Mouse (Mus musculus) megakaryocyte, adult 5-6 weeks (primary cell): ENCODE measurements at regions not wholly inside any gene's neighbourhood (a gene's known extent, or its start where the extent isn't known, plus 50 kb on each side); places are given as distances from the start of the nearest gene placed in this dataset.

ENCODE experiments used
- ATAC-seq: 2 replicates; pipeline ENCODE4 v1.8.0; 2016; ENCODE audit warnings: mild to moderate bottlenecking, inconsistent platforms; ENCODE audit not compliant: poor library complexity, severe bottlenecking

DNA sequence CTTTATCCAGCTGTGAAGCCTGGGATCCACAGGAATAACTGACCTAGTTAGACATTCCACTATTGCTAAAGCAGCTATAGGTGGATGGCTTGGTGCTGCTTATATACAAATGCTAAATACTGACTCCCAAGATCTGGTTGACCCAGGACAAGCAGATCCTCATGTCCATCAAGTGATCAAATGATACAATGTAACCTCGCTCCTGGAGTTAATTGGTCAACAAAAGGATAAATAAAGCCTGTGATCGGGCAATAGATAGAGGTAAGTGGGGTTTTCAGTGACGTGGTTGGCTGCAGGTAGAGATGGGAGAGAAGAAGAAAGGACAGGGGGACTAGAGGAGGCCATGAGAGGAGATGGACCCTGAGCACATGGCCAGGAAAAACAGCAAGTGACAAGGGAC, 197.4 kb downstream of the Gadd45g start:
- no peak for ATAC-seq

DNA sequence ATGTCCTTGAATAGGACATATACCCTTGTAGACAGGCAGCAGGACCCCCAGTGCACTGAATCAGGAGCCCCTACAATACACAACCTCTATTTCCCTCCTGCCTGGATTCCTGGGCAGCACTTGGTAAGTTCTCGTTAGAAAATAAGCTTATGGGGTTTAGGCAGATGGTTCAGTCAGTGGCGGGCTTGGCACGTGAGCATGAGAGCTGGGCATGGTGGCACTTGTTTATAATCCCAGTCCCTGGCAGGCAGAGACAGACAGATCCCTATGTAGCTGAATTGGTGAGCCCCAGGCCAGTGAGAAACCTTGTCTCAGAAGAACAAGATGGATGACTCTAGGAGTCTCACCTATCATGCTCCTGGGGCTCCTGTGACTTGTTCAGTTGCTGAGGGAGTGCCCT, 198.9 kb downstream of the Gadd45g start:
- no peak for ATAC-seq

DNA sequence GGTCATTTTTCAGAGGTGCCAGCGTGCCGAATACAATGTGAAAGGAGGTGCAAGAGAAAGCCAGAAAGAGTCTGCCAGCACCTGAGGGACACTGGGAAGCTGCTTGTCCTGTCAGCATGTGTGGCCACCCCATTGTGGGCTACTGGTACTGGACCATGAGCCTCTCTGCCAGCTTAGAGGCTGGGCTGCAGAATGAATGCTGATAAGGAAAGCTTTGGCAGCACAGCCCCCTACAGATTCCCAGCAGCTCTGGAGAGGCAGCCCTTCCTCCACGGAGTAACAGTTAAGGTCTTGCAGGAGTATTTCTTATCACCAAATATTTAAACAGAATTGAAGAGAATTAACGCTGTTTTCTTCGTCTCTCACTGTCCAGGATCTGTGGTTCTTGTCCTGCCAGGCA, 199.5 kb downstream of the Gadd45g start:
- no peak for ATAC-seq

DNA sequence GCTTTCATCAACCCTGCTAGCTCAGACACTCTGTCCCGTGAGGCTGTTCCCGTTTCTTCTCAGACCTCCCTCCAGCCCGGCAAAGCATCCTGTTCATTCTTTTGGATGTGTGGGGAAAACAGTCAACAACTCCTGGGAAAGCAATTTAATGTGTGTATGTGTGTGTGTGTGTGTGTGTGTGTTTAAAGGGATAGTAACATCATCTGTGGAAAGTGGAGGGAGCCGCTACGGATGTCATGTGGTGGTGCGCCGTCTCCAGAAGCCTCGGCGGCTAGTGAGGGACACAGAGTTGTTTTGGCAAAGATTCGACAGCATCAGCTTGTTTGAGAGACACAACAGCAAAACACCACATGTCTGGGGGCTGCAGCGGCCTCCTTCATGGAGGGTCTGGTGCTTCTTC, 200.2 kb downstream of the Gadd45g start:
- no peak for ATAC-seq

DNA sequence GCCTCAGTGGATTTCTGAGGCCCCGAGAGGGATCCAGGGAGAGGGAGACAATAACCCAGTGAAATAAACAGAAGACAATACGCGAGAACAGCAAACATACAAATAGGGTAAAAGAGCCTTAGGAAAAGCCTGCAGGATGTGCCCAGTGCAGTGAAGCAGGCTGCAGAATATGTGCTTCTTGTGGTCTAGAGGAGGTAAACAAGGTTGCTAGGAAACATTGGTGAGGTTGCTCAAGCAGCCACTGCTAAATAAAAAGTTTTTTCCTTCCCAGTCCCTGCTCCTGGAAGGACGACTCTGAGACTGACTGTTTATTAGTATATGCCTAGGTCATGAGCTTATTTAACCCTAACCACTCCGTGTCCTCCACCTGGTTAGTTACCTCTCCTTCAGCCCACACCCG, 201.5 kb downstream of the Gadd45g start:
- ATAC-seq = no peak

DNA sequence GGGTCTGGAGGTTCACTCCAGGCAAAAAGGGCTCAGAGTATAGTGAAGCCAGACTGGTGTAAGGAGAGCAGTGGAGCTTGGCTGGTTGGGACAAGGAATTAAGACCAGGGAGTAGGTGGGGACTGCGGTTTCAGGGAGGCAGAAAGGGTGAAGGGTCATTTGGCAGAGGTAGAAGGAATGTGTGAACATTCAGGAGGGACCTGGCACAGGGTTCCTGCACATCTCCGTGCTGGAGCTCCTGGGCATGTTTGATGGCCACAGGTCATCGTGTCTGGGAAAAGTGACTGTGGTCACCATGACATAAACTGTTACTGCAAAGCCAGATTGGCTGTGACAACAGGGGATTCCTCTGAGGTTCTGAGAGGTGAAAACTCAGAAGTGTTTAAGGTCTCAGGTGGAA, 202.3 kb downstream of the Gadd45g start:
- no peak for ATAC-seq

DNA sequence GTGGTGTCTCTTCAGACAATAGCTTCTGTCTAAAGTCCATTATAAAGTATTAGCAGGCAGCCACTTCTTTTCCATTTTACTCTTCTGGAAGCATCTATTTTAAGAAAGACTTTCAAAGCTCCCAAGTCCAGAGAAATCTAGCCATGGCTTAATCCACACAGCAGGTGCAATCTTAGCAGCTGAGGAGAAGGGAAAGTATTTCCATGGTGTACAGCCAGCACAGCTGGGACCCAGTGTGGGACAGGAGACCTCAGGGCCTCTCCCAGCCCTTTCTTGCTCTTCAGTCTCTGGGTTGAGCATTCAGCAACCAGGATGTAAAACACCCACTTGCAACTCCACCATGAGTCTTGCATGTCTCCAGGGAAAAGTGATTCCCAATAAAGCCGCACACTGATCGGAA, 202.8 kb downstream of the Gadd45g start:
- no peak for ATAC-seq

DNA sequence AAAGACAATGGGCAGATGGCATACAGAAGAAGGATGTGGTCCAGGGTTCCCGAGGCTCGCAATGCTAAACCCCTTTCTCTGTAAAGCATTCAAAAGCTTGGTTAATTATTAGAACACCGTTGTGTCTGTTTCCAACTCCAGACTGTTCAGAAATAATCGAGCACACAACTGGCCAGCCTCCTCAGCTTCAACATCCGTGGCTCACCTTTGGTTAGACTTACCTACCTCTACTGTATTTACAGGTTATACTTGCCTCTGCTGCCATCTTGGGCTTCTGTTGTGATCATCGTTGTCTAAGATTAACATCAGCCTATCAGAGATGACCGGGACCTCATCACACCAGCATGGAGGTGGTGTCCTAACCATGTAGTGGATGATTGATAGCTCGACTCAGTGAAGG, 209.3 kb downstream of the Gadd45g start:
- ATAC-seq = no peak

DNA sequence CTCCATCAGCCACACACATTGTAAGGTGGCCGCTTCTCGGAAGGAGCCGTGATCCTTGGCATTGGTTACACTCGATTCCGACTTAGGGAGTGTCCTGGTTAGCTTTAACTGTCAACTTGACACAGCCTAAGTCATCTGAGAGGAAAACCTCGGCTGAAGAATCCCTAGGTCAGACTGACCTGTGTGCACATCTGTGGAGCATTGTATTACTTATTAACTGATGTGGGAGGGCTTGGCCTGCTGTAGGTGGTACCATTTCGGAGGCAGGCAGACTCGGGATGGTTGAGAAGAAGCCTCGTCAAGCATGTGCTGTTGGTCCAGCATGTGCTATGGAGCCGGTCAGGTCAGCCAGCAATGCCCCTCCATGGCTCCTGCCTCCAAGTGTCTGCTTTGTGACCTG, 211.0 kb downstream of the Gadd45g start:
- no peak for ATAC-seq

DNA sequence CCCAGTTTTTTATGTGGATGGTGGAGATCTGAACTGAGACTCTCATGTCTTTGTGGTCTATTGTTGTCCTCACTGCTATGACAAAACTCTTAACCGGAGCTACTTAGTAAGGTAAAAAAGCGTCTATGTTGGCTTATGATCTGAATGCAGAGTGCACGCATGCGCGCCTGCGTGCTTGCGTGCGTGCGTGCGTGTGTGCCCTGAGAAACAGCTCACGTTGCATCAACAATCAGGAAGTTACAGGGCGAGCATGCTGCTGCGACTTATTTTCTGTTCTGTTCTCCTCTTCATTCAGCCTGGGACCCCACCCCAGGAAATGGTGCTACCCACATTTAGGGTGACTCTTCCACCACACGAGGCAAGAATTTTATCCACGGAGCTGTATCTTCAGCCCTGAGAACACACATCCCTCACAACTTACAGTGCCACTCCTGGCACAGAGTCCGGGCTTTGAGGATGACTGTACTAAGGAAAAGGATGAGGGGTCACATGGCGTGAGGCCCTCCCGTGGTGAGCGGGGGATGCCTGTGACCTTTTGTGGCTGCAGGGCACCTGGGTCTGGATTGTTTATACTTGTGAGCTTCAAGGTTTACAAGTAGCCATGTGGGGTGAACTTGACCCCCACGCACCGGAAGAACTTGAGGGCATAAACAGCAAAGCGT, 213.4 kb downstream of the Gadd45g start:
- no peak for ATAC-seq

DNA sequence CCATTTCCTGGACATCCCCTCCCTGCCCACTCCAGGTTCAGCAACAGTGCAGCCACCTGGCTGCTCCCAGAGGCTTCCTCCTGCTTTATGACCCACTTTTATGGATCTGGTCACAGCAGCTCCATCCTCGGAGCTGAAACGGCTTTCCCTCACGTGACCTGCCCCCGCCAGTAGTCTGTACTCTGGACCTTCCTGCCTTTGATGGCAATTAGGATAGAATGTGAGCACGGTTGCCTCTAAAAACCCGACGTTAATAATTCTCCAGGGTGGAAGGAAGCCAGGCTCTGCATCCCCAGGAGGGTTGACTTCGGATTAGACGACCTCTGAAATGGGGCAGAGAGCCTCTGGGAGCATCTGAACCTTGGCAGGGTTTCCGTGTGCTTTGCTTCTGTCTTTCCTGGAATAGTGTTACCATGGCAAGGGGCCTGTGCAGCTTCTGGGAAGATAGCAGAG, 214.0 kb downstream of the Gadd45g start:
- ATAC-seq = no peak

DNA sequence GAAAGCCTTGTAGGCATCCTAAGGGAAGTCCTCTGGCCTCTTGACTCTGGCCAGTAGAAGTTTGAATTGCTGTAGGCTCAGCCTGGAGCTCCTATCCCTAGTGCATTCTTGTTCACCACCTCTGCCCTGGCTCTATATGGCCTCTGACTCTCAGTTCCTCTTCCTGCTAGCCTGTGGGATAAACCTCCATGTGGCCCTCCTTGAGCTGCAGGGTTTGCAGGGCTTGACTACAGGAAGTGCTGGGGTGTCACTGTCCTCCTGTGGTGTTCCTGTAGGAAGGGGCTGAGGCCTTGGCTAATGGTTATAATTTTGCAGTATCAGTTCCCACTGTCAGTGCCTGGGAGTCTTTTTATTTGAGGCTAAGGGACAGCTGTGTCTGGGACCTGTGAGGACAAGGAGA, 215.0 kb downstream of the Gadd45g start:
- ATAC-seq = peak; percentile 93

DNA sequence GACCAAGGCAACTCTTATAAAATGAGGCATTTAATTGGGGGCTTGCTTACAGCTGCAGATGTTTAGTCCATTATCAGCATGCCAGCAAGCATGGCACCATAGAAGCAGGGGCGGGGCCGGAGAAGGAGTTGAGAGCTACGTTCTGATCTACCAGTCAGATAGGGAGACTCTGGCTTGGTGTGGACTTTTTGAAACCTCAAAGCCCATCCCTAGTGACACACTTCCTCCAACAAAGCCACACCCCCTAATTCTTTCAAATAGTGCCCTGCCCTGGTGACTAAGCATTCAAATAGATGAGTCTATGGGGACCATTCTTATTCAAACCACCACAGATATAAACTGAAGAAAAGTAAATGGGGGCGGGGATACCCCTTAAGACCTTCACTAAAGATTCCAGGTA, 215.4 kb downstream of the Gadd45g start:
- ATAC-seq = peak; percentile 75

DNA sequence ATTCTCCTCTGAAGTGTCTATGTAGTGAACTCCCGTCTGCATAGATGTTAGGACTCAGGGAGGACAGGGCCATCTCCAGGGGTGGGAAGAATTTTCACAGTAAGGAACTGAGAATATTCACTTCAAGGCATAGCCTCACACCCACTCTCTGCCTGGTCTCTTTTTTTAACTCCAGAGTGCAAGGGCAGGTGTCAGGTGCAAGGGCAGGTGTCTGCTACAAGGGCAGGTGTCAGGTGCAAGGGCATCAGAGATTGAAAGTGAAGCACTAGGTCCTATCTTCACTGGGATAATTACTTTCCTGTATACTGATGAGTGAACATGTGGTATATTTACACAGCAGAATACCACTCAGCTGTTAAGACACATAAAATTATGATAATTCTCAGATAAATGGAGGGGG, 216.1 kb downstream of the Gadd45g start:
- ATAC-seq = no peak

DNA sequence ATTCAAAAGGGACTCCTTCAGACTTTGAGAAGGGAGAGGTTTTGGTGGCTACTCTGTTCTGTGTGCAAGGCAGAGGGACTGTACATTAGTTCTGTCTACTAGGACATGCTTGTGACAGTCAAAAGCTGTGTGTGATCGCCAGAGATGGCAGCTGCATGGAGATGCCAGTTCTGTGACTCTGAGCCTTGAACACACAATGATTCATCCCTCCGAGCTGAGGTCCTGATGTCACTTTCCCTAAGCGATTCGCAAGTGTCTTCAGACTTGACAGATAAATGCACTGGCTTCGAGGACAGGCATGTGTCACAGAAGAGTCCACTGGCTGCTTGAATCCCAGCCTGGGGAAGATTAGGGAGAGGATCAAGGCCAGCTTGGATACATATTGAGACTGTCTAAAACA, 218.8 kb downstream of the Gadd45g start:
- ATAC-seq = no peak

DNA sequence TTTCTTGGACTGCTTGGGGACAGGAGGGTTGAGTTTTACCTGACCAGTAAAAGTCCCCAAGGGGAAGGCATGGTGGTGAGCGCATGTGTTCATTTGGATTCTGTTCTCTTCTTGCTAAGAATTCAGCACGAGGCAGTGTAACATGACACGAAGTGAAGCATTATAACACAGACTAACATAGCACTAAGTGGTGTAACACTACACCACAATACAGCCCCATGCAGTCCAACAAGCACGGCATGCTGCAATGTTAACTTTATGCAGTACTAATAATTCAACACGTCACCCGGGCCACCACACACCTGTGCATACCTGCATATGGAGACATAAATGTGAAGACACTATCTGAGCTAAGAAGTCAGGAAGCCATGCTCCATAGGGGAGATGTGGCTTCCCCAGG, 219.2 kb downstream of the Gadd45g start:
- no peak for ATAC-seq

DNA sequence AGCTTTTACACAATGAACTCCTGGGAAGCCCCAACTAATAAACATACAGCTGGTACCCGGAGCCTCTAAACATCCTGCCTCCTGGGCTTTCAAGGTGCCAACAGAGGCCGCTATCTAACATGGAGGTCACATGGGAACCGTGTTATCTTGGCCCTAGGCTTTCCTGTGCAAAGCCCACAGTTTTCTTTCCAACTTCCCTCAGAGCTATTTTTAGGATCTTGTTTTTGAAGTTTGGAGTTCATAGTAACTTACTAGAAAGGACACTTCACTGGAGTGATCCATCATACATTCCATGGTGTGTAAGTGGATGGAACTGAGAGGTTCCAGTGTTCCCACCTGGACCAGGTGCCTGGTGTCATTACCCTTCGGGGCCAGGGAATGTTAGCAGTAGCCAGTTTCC, 220.6 kb downstream of the Gadd45g start:
- no peak for ATAC-seq

DNA sequence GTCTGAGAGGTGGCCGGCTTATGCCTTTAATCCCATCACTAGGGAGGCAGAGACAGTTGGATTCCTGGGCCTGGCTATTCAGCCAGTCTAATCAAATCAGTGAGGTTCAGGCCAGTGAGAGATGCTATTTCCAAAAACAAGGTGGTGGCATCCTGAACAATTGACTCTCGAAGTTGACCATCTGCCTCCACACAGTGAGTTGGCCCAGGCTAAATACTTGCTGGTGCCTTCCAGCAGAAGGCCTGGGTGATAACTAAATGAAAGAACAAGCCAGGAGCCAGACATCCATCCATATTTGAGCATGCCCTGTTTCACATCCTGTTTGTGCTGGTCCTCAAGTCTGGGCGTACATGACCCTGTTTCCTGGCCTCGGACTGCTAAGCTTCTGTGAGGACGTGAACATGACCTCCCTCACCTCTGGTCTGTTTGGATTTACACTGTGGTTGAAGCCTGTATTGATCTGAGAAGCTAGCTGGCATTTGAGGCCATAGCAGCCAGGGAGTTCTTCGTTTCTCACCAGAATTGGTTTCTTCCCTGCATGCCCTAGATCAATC, 222.5 kb downstream of the Gadd45g start:
- 0 out of 2 replicates have a peak, but pooled peaks have one; percentile 33 for ATAC-seq

DNA sequence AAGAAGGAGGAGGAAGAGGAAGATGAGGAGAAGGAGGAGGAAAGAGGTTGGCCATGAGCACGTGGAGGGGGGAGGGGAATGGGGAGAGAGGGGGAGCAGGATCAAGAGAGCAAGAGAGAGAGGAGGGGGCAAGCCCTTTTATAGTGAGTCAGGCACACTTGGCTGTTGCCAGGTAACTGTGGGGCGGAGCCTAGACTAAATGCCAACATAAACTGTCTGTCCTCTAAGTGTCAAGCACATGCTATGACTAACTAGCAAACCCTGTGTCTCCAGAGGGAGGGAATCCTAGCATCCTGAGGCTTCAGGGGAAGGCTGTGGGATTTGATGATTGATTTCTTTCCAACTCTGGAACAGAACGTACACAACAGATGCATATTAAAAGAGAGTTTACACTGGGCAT, 223.2 kb downstream of the Gadd45g start:
- no peak for ATAC-seq

DNA sequence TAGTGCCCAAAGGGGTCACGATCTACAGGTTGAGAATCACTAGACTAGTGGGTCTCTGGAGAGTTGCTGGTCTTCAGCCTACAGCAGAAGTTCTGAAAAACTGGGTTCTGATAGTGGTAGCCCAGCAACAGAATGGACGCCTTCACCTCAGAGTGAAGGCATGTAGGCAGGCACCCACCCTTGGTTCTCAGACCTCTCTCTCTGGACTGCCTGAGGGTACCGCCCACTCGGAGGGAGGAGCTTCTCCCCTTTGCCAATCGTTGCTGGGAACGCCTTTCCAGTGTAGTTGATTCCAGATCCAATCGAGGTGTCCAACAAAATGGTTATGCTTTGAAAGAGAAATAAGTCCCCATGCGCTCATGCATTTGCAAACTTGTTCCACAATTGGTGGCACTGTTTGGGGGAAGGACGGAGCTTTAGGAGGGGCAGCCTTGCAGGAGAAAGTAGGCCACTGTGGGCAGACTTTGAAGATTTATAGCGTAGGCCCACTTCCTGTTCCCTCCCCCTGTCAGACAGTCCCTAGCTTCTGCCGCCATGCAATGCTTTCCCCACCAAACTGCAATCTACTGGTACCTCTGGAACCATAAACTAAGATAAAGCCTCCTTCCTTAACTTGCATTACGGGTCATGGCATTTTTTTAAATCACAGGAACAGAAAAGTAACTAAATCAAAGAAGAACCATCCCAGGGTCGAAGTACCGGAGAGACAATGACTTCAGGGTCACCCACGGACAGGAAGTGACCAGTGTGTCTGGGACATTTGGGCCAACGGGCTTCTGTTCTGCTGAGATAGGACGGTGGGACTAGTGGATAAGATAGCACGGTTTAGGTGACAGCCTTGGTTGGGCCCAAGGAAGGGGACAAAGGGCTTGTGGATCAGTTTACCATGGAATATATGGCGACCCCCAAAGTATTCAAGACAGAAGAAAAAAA, 224.5 kb downstream of the Gadd45g start:
- no peak for ATAC-seq

DNA sequence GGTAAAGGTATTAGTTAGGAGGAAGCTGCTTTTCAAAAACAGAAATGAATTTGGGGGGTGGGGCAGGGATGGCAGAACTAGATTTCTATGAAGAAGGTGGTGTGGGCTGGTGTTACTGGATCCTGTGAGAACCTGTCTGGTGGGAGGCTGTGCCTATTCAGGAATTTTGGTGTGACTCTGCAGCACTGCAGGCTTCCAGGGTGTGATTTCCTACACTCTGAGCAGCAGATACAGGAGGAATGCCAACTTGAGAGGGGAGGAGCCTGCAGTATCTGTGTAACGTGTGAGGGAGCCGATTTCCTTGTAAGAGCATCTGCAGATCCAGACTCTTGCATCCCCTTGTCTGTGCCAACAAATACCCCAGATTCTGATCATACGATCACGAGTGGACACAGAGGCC, 231.1 kb downstream of the Gadd45g start:
- ATAC-seq = no peak

DNA sequence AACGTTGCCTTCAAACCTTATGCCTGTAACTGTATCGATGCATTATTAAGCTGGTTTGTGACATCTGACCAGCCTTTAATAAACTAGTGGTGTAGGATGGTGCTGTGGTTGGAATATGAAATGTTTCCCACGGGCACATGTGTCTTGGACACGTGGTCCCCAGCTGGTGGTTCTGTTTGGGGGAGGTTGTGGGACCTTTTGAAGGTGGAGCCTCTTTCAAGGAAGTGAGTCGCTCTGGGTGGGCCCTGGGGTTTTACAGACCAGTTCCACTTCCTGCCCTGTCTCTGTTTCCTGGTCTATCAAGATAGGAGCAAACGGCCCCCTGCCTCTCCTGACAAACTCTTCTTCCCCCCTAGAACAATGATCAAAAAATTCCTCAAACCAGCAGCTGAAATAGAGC, 232.1 kb downstream of the Gadd45g start:
- peak; percentile 81 for ATAC-seq
